Mouse (Mus musculus): ENCODE results near the gene Pgm1.

DNA sequence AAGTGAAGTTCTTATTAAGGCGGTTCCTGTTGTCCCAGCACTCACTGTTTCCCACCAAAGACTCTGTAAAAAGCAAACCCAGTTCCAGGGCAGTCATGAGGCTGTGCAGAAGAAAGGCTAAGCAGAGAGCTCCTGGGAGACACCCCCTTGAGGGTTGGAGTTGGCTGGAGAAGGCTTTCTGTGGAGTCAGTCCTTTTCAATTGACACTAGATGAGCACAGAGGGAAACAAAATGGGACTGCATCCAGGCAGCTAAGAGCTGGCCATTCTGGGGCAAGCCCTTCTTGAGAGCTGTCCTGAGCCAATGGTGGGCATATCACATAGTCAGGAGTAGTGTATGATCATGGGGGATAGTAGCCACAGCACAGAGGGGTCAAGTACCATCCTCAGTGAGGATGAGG lies 44.7 kb downstream of the Pgm1 start:
- no peak for TF ChIP-seq CTCF (IDR thresholded peaks at IDR 0.05 in 2 of 3, conservative IDR thresholded peaks at IDR 0.05 in 1 of 3; ENCODE audit: control insufficient read depth in 1 of 3, insufficient read depth in 1 of 3, low read depth in 2 of 3, low read length in 3 of 3, poor library complexity in 1 of 3, severe bottlenecking in 1 of 3)
- TF ChIP-seq TAL1 (IDR thresholded peaks at IDR 0.05; ENCODE audit: low read length), result no peak
- no peak for TF ChIP-seq POLR2AphosphoS2 (IDR thresholded peaks at IDR 0.05; ENCODE audit: low read length)
- no peak for TF ChIP-seq TCF12 (IDR thresholded peaks at IDR 0.05; ENCODE audit: low read depth, low read length)
- TF ChIP-seq MAX (IDR thresholded peaks at IDR 0.05; ENCODE audit: low read length), result no peak
- TF ChIP-seq EP300 (IDR thresholded peaks at IDR 0.05; ENCODE audit: low read depth in 1 of 2, low read length in 2 of 2), result no peak
- no peak for TF ChIP-seq POLR2A (IDR thresholded peaks at IDR 0.05; ENCODE audit: control insufficient read depth in 1 of 2, insufficient read depth in 1 of 2, low read depth in 1 of 2, low read length in 2 of 2, poor library complexity in 1 of 2)
- TF ChIP-seq ZNF384 (IDR thresholded peaks at IDR 0.05; ENCODE audit: low read depth, low read length), result no peak
- TF ChIP-seq USF2 (IDR thresholded peaks at IDR 0.05; ENCODE audit: borderline replicate concordance in 1 of 2, insufficient read depth in 1 of 2, low read depth in 1 of 2, low read length in 2 of 2), result no peak
- no peak for TF ChIP-seq CHD2 (IDR thresholded peaks at IDR 0.05; ENCODE audit: low read length)
- TF ChIP-seq BHLHE40 (IDR thresholded peaks at IDR 0.05; ENCODE audit: borderline replicate concordance, low read depth, low read length), result no peak
- no peak for TF ChIP-seq RCOR1 (IDR thresholded peaks at IDR 0.05; ENCODE audit: low read depth, low read length)
- TF ChIP-seq HCFC1 (IDR thresholded peaks at IDR 0.05; ENCODE audit: low read depth, low read length), result no peak
